Mouse (Mus musculus) heart, adult 2 months (tissue): ENCODE measurements around the gene Actl7a. TPM values are rescaled to one million over a fixed set of nuclear protein-coding genes. Genes with fewer than 3 reads are reported as not detected.

Experiments
- DNase-seq, 2 experiments: peaks; one replicate each; pipeline ENCODE4 v3.0.0; 2021
- H3K27ac ChIP-seq: fragments of 200-600 bp; 2 replicates; pipeline ENCODE4 v1.8.1; 2022
- H3K27me3 ChIP-seq: fragments of 200-500 bp; 2 replicates; pipeline ENCODE4 v1.6.1; 2012; ENCODE audit warnings: mild to moderate bottlenecking, low read length, inconsistent platforms, mixed read lengths; ENCODE audit not compliant: control insufficient read depth, insufficient read depth
- H3K36me3 ChIP-seq: fragments of 200-500 bp; 2 replicates; pipeline ENCODE4 v1.6.1; 2012; ENCODE audit warnings: low read length, inconsistent platforms; ENCODE audit not compliant: control insufficient read depth, insufficient read depth
- H3K4me1 ChIP-seq: fragments of 200-500 bp; 2 replicates; pipeline ENCODE4 v1.6.1; 2011; ENCODE audit warnings: low read length; ENCODE audit not compliant: control insufficient read depth, insufficient read depth
- H3K4me3 ChIP-seq: fragments of 200-600 bp; 2 replicates; pipeline ENCODE4 v1.8.1; 2022
- H3K79me2 ChIP-seq: fragments of 200-500 bp; replicated peaks from 2 replicates; pipeline ENCODE4 v1.6.1; 2012; ENCODE audit warnings: mild to moderate bottlenecking, inconsistent platforms, low read length, moderate library complexity, mixed read lengths; ENCODE audit not compliant: control insufficient read depth, insufficient read depth
- H3K9ac ChIP-seq: fragments of 200-500 bp; 2 replicates; pipeline ENCODE4 v1.6.1; 2012; ENCODE audit warnings: low read depth, mild to moderate bottlenecking, control low read depth, inconsistent platforms, low read length, mixed read lengths
- CTCF ChIP-seq: fragments of 200-600 bp; IDR thresholded peaks from 2 replicates; pipeline ENCODE4 v1.8.1; 2022; ENCODE audit warnings: antibody characterized with exemption, mild to moderate bottlenecking, moderate library complexity
- EP300 ChIP-seq: fragments of 200-500 bp; IDR thresholded peaks from 2 replicates; pipeline ENCODE4 v1.6.1; 2011; ENCODE audit warnings: low read depth, low read length, control low read depth; ENCODE audit not compliant: insufficient read depth
- POLR2A ChIP-seq: fragments of 200-500 bp; IDR thresholded peaks from 2 replicates; pipeline ENCODE4 v1.6.1; 2011; ENCODE audit warnings: mild to moderate bottlenecking, low read depth, low read length, control low read depth; ENCODE audit not compliant: insufficient read depth
- WGBS: fragments of 180-500 bp; shearing (Covaris S2); methylation state at CpG from one replicate; pipeline ENCODE4 v1.1.7; 2018; 5-methylcytosine and 5-hydroxymethylcytosine counted together
- intact Hi-C: fragments of 180-260 bp; cut with DNase I; formaldehyde crosslinking; loops from one replicate; pipeline ENCODE4 v1.15.1; 2025
- polyA plus RNA-seq: library from polyadenylated mRNA; depleted of rRNA; stranded (reverse); fragments of >200 nt; gene quantifications from 2 replicates; pipeline ENCODE4 v1.2.3, GENCODE M21; 2012; rRNA removed
- total RNA-seq, 2 experiments: library from RNA; stranded (reverse); gene quantifications; 2 replicates each; pipeline ENCODE4 v1.2.3; 2021

Gene Actl7a
- total and polyA plus RNA-seq, 3 experiments: 0.37 TPM; not detected in 2

- DNase-seq: peak; percentile 62 to 73
- TF ChIP-seq POLR2A (no peak), CTCF (no peak), EP300 (0 out of 2 replicates have a peak, but pooled peaks have one; percentile 48)
- WGBS: 60% methylated on average over 7 of the region's 7 CpGs
- H3K27ac ChIP-seq: peak overlapping the region; percentile 17
- intact Hi-C loops: no loop called here
- no peaks in the 10 kb centered on the region for H3K27me3 ChIP-seq
- H3K79me2 ChIP-seq: no peaks in the 10 kb centered on the region
- no peak overlapping the region for H3K4me3 ChIP-seq
- no peak overlapping the region for H3K9ac ChIP-seq
- H3K4me1 ChIP-seq: no peaks in the 10 kb centered on the region; the same call in 1 of the 2 replicates
- H3K36me3 ChIP-seq: peaks cover 7% of the 10 kb centered on the region
Observed at GRCm38 (mm10) chr4:56768913-56769312, 25.7 kb downstream of the Actl7a start.

GRCm38 (mm10) chr4:56771065-56771464 is 27.9 kb downstream of the Actl7a start:
- no peaks in the 10 kb centered on the region for H3K79me2 ChIP-seq
- H3K27ac ChIP-seq: no peak overlapping the region
- 64% methylated on average over 1 of the region's 1 CpGs for WGBS
- no peak overlapping the region for H3K4me3 ChIP-seq
- no peak overlapping the region for H3K9ac ChIP-seq
- peaks cover 7% of the 10 kb centered on the region for H3K36me3 ChIP-seq
- no peaks in the 10 kb centered on the region for H3K27me3 ChIP-seq
- intact Hi-C loops: no loop called here
- no peak for DNase-seq
- no peaks in the 10 kb centered on the region; the same call in 1 of the 2 replicates for H3K4me1 ChIP-seq
- no peak for TF ChIP-seq POLR2A

- no peaks in the 10 kb centered on the region for H3K79me2 ChIP-seq
- no peak overlapping the region for H3K9ac ChIP-seq
- H3K27me3 ChIP-seq: no peaks in the 10 kb centered on the region
- 0 out of 2 replicates have a peak, but pooled peaks cover 2% of the 10 kb centered on the region for H3K36me3 ChIP-seq
- DNase-seq: no peak
- no peak overlapping the region for H3K4me3 ChIP-seq
- H3K27ac ChIP-seq: no peak overlapping the region
- 32% methylated on average over 1 of the region's 1 CpGs for WGBS
- intact Hi-C loops: no loop called here
- peak; percentile 59 for TF ChIP-seq CTCF
- TF ChIP-seq POLR2A: no peak
- H3K4me1 ChIP-seq: no peaks in the 10 kb centered on the region
Observed at GRCm38 (mm10) chr4:56791373-56791772, 48.2 kb downstream of the Actl7a start.

Other genes starting within 250 kb of the Actl7a start
- not detected for gene Gm26657, start 3.3 kb upstream of the Actl7a start, total RNA-seq
- not detected in 2 replicates for gene Gm26657, start 3.3 kb upstream of the Actl7a start, polyA plus RNA-seq
- not detected for gene Actl7b, start 2.0 kb upstream of the Actl7a start, total RNA-seq
- gene Actl7b, start 2.0 kb upstream of the Actl7a start, polyA plus RNA-seq: 0.64 and 0.74 TPM in 2 replicates
- gene Elp1, start 58.9 kb downstream of the Actl7a start, total RNA-seq: 10 to 100 TPM; 17.0 to 19.8 TPM
- 13.7 and 20.8 TPM in 2 replicates for gene Elp1, start 58.9 kb downstream of the Actl7a start, polyA plus RNA-seq
- gene Fam206a, start 58.9 kb downstream of the Actl7a start, total RNA-seq: 1 to 10 TPM; 2.0 to 2.2 TPM
- 1.9 TPM in 2 replicates for gene Fam206a, start 58.9 kb downstream of the Actl7a start, polyA plus RNA-seq
- 10 to 100 TPM; 30.8 to 31.9 TPM for gene Ctnnal1, start 121.8 kb downstream of the Actl7a start, total RNA-seq
- gene Ctnnal1, start 121.8 kb downstream of the Actl7a start, polyA plus RNA-seq: 6.5 and 12.7 TPM in 2 replicates
- gene Tmem245, start 204.0 kb downstream of the Actl7a start, total RNA-seq: 10 to 100 TPM; 66.3 to 77.3 TPM
- 24.0 and 42.0 TPM in 2 replicates for gene Tmem245, start 204.0 kb downstream of the Actl7a start, polyA plus RNA-seq
- under 1 TPM; 0.03 to 0.05 TPM for gene Frrs1l, start 247.0 kb downstream of the Actl7a start, total RNA-seq
- 0.06 and 0.09 TPM in 2 replicates for gene Frrs1l, start 247.0 kb downstream of the Actl7a start, polyA plus RNA-seq